Mouse (Mus musculus) gastrocnemius, adult 2 months (tissue): ENCODE data around the gene Bcl2l11. TPM values are rescaled to one million over a fixed set of nuclear protein-coding genes. Genes with fewer than 3 reads are reported as not detected.
"Not testable (repeated sequence)": the region's sequence is repeated elsewhere in the genome, so short reads cannot be mapped to it uniquely, and the experiment has no call there.

Experiments
- DNase-seq: peaks from one replicate; pipeline ENCODE4 v3.0.0; 2022
- H3K27ac ChIP-seq: fragments of 200-600 bp; 2 replicates; pipeline ENCODE4 v1.8.1; 2022; ENCODE audit warnings: mild to moderate bottlenecking
- H3K4me3 ChIP-seq: fragments of 200-600 bp; 2 replicates; pipeline ENCODE4 v1.8.1; 2022; ENCODE audit warnings: mild to moderate bottlenecking, moderate library complexity
- CTCF ChIP-seq: fragments of 200-600 bp; IDR thresholded peaks from 2 replicates; pipeline ENCODE4 v1.8.1; 2022; ENCODE audit warnings: antibody characterized with exemption, mild to moderate bottlenecking, moderate library complexity
- intact Hi-C: fragments of 180-260 bp; cut with DNase I; formaldehyde crosslinking; loops from one replicate; pipeline ENCODE4 v1.15.1; 2025
- total RNA-seq, 2 experiments: library from RNA; stranded (reverse); gene quantifications; 2 replicates each; pipeline ENCODE4 v1.2.3; 2021

Bcl2l11 gene
- total RNA-seq, 2 experiments from 2014 or later: 5.1 to 9.0 TPM

DNA sequence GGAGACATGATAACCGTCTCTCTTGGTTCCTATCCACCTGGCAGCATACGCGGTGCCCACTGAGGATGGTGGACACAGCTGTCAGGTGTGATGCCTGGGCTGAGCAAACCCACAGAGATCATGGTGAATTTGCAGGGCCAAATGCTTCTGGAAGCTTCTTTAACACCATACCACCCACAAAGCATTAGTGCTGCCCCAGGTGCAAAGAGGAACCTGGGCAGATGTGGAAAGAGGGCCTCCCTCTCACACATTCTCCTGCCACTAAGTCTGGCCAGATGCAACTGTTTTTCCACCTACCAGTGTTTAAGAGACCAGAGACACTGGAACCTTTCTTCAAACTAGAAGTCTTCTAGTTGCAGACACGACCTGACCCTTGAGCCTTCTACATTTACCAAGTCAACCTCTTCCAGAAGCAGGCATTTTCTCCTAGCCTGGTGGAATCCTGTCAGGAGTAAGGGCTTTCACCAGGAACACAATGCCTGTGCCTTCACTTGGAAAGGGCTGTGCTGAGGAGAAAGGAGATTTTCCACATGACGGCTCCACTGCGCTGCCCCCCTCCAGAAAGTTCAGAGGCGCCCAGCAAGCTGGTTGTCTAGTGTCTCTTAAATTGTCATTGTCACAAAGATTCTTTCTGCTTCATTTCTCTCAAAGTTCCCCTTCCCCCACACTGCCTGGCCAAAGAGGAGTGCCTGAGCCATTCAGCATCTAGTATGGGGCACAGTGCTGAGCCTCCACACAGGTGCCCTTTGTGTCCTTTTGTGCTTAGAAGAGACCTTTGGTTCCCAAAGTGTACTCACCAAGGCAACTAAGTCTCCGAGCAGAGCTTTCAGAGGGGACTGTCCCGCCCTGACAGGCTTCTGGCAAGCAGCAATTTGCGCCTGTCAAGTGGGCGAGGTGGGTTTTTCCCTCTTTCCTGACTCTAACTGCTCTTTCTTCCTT is 34.1 kb upstream of the Bcl2l11 start:
- intact Hi-C loops: no loop called here
- no peak for TF ChIP-seq CTCF
- no peak for DNase-seq
- Histone ChIP-seq H3K4me3 (no peak overlapping the region), H3K27ac (no peak overlapping the region)

GRCm38 (mm10) chr2:128092451-128092850 is 33.4 kb upstream of the Bcl2l11 start:
- no peak for TF ChIP-seq CTCF
- intact Hi-C loops: no loop called here

GRCm38 (mm10) chr2:128094196-128094595 is 31.6 kb upstream of the Bcl2l11 start:
- no peak for TF ChIP-seq CTCF
- no peak overlapping the region for H3K4me3 ChIP-seq
- intact Hi-C loops: no loop called here
- DNase-seq: no peak
- H3K27ac ChIP-seq: no peak overlapping the region

More at GRCm38 (mm10) chr2:128092451-128092850, 33.4 kb upstream of the Bcl2l11 start:
- no peak for DNase-seq
- Histone ChIP-seq H3K27ac (no peak overlapping the region), H3K4me3 (no peak overlapping the region)

DNA sequence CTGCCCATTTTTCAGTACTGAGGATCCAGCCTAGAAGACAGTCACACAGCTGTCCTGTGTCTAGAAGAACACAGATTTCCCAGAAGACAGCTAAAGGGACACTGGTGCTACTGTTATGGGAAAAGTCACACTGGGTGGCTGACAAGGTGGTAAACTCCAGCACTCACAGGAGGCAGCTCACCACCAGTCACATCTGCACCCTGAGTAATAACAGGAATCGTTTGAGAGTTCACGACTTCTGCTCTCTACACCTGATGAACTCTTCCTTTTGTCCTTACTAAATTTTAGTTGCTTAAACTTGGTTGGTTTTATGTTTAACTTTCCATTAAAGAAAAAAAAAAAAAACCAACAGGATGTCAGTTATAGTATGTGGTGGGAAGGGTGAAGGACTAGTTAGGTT is 31.2 kb upstream of the Bcl2l11 start:
- Histone ChIP-seq H3K27ac (no peak overlapping the region), H3K4me3 (no peak overlapping the region)
- intact Hi-C loops: no loop called here
- no peak for DNase-seq
- TF ChIP-seq CTCF: no peak

GRCm38 (mm10) chr2:128095270-128095669 is 30.6 kb upstream of the Bcl2l11 start:
- H3K4me3 ChIP-seq: no peak overlapping the region
- intact Hi-C loops: no loop called here
- TF ChIP-seq CTCF: no peak
- H3K27ac ChIP-seq: no peak overlapping the region
- DNase-seq: no peak

DNA sequence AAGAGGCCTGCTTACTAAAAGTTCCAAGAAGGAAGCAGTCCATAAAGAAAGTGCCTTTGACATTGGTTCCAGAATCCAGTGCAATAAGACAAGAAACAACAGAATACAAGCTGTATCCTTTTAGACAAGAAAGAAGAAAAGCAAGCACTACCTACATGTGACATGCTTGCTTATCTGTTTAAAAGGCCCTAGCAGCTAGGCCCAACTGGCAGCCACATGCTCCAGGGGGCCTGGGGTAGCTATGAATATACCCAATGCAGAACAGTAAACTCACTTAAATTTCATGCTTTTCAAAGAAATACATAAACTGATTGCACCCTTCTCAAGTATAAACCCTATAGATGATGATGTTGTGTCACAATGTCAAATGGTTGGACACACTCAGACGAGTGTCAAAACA is 29.8 kb upstream of the Bcl2l11 start:
- no peak for TF ChIP-seq CTCF
- Histone ChIP-seq H3K4me3 (no peak overlapping the region), H3K27ac (no peak overlapping the region)
- intact Hi-C loops: no loop called here
- DNase-seq: no peak

- H3K27ac ChIP-seq, DNase-seq, H3K4me3 ChIP-seq, intact Hi-C loops: not testable (repeated sequence)
These were observed 27.7 kb upstream of the Bcl2l11 start for GRCm38 (mm10) chr2:128098118-128098517.

DNA sequence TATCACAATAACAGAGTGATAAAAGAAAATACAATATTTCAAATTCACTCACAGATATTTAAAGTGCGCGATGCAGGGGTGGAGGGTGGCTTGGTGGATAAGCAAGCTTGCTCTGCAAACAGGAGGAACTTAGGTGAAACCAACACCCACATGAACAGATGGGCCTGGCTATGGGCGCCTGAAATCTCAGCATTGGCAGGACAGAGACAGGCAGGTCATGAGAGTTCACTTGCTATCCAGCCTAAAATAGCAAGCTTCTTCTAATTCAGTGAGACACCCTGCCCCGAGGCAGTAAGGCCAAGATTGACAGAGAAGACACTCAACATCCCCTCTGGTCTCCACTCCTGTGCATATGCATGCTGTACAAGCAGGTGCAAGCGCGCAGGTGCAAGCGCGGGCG is 23.8 kb upstream of the Bcl2l11 start:
- peak; percentile 68 for DNase-seq
- intact Hi-C loops: no loop called here
- Histone ChIP-seq H3K27ac (no peak overlapping the region; the same call in 1 of the 2 replicates), H3K4me3 (no peak overlapping the region)
- TF ChIP-seq CTCF: no peak

DNA sequence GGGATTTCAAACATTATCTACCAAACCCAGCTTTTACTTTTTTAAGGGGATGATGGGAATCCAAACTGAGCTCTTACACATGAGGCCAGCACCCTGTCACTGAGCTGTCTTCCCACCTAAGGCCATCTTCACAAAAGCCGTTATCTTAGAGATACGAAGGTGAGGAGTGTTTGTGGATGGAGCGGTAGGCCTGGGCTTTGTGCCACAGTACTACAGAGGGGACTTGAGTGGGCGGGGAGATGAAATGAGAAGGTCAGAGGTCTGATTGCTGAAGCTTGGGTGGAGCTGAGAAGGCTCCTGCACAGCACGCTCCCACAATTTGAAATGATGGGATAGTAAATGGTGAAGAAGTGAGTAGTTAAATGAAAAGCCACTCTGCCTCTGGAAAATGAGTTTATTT is 21.0 kb upstream of the Bcl2l11 start:
- Histone ChIP-seq H3K4me3 (no peak overlapping the region), H3K27ac (no peak overlapping the region)
- TF ChIP-seq CTCF: no peak
- intact Hi-C loops: no loop called here
- DNase-seq: no peak

DNA sequence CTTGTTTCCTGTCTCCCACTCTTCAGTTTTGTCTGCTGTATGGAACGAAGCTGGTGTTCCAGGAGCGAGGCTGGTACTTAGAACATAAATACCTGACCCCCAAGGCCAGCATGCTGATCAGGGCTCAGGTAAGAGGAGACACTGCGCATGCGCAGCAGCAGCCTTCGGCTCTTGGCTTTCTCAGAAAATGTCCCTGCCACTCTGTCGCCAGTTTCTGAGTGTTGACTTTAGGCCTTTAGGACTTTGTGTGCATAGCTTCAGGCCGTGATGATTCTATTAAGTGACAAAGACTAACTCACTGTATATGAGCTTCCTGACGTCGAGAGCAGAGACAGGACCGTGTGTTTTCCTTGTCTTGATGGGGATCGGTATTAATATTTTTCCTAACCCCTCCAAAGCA is 20.2 kb upstream of the Bcl2l11 start:
- intact Hi-C loops: no loop called here
- no peak for TF ChIP-seq CTCF
- Histone ChIP-seq H3K4me3 (no peak overlapping the region), H3K27ac (no peak overlapping the region)
- DNase-seq: no peak

DNA sequence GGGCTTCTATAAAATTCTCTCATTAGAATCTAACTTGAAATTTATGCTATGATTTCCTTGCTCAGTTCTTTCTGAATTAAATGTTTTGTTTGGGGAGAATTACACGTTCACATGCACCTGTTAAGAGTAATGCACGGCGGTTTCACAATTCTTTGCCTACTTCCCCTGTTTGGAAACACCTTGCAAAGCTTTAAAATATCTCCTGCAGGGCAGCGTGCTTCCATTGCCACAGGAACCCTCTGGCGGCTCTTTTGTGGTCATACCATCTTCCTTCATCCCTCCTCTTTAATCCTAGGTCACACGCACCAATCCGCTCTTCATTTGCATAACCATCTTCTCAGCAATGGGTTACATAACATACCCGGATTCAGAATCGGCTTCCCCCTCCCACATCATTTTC is 14.3 kb upstream of the Bcl2l11 start:
- Histone ChIP-seq H3K4me3 (no peak overlapping the region), H3K27ac (no peak overlapping the region)
- intact Hi-C loops: no loop called here
- DNase-seq: no peak
- TF ChIP-seq CTCF: no peak

DNA sequence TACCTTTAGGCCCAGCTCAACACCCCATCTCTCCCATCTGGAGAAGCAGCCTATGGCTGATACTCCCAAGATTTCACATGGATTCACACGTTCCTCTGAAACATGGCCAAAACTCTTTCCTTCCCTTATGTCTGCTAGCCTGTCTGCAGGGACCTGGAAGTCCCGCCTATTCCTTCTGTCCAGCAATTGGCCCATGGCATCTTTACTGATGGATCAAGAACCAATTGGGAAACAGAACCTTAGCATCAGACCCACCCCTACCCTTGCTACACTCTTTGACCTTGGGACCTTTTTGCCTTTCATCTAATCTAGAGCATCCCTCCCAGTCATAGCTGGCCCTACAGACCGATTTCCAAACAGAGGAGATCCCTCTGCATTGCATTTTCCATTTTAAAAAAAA is 11.2 kb upstream of the Bcl2l11 start:
- TF ChIP-seq CTCF: no peak
- intact Hi-C loops: no loop called here
- no peak for DNase-seq
- Histone ChIP-seq H3K4me3 (no peak overlapping the region), H3K27ac (no peak overlapping the region)

DNA sequence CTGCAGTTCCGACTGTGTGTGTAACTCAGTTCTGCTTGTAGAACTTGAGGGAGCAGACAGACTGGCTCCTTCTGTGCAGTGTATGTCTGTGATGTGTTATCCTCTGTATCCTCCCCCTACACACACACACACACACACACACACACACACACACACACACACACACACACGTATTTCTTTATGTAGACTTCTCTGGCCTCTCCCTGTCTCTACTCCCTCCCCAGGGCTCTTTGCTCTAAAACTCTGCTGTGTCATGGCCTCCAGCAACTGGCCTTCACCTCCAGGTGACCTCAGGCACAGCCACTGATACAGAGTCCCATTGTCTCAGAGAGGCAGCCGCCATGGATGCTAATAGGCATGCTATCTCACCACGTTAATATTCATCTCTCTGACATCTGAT is 10.3 kb upstream of the Bcl2l11 start:
- DNase-seq: no peak
- intact Hi-C loops: no loop called here
- TF ChIP-seq CTCF: no peak
- Histone ChIP-seq H3K27ac (no peak overlapping the region), H3K4me3 (no peak overlapping the region)

DNA sequence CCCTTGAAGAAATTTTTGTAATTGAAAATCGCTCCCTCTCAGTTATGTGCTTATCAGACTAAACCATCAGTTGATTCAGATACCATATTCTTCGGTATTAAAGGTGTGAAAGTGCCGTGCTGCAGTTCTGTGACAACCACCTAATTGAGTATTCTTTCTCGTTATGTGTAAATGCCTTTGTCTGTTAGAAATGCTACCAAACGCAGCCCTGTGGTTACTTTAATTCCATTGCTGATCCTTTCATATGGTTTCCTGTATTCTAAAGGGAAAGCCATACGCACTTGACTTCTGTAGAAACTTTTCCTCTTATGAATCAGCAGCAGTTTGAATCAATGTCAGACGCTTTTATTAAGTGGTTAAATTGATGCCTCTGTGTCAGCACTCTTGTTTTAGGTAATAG is 8.2 kb upstream of the Bcl2l11 start:
- H3K4me3 ChIP-seq: no peak overlapping the region
- no peak for DNase-seq
- intact Hi-C loops: no loop called here
- no peak for TF ChIP-seq CTCF
- no peak overlapping the region for H3K27ac ChIP-seq
